Mouse (Mus musculus): ENCODE measurements at regions not wholly inside any gene's neighbourhood (a gene's known extent, or its start where the extent isn't known, plus 50 kb on each side); places are given as distances from the start of the nearest gene placed in this dataset.

DNA sequence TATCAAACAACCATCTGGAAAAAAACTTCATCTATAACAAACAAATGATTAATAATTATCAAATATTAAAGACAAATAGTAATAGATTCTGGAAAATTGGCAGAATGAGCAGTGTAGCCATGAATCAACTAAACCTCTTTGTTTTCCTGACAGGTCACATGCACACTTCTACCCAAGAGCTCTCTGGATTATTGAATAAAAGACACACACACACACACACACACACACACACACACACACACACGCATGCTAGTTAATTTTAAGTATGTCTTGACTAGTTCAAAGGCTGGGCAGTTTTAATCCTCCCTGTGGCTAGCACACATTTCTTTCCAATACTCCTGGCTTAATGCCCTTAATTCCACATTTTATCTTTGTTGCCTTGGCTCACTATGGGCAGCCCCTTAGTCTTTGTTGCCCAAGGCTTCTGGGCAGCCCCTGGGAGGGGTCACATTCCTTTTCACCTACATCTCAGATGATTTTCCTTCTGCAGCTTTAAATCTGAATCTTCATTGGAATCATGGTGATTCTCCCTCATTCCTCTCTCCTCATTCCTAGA, 710.6 kb upstream of the Marcks start:
- TF ChIP-seq CTCF (IDR thresholded peaks at IDR 0.05; ENCODE audit: low read depth) (no peak), EP300 (IDR thresholded peaks at IDR 0.05; ENCODE audit: low read depth) (no peak)
